Mouse (Mus musculus) G1E (cell line): ENCODE results near the gene Sorbs2.

Experiments used
- CTCF ChIP-seq: IDR thresholded peaks from 2 replicates; pipeline ENCODE4 v1.5.1; 2012; ENCODE audit warnings: low read depth, low read length, inconsistent platforms, mixed read lengths
- GATA1 ChIP-seq: IDR thresholded peaks from 2 replicates; pipeline ENCODE4 v1.6.1; 2012; ENCODE audit warnings: borderline replicate concordance, low read length, inconsistent platforms, mixed read lengths

- TF ChIP-seq CTCF (no peak), GATA1 (no peak)
These were observed 94.4 kb downstream of the Sorbs2 start for GRCm38 (mm10) chr8:45602019-45602418.
